Comparison of ENCODE assay signal across 7 mouse cellular contexts in genomic region chr11:112780394-112780920, GRCm38 (mm10). TPM values are rescaled to one million over a fixed set of nuclear protein-coding genes. Genes with fewer than 3 reads are reported as not detected.
DNase-seq lines count a peak whose midpoint lies in the region; ATAC-seq and TF ChIP-seq lines count a peak whose summit lies in the region.

No protein-coding gene starts in this region.

- H3K4me2 ChIP-seq in kidney, postnatal 0 days (ENCODE audit: low read length): peak overlapping the region; percentile 97; the same call in 1 of the 2 replicates
- peak overlapping the region; percentile 87 for H3K4me2 ChIP-seq in forebrain, embryonic 11.5 days (ENCODE audit: low read depth, low read length, severe bottlenecking)
- peak overlapping the region; percentile 93 for H3K4me2 ChIP-seq in intestine, embryonic 15.5 days (replicated peaks)
- peak overlapping the region; percentile 93; the same call in 1 of the 2 replicates for H3K4me2 ChIP-seq in neural tube, embryonic 14.5 days (ENCODE audit: low read depth, low read length)

- peaks cover 14% of the 10 kb centered on the region for H3K27me3 ChIP-seq in kidney, postnatal 0 days (ENCODE audit: insufficient read depth, low read length)
- H3K27me3 ChIP-seq in forebrain, embryonic 11.5 days (ENCODE audit: control insufficient read depth, insufficient read depth, low read length): no peaks in the 10 kb centered on the region
- H3K27me3 ChIP-seq in intestine, embryonic 15.5 days (replicated peaks): peaks cover 19% of the 10 kb centered on the region
- no peaks in the 10 kb centered on the region for H3K27me3 ChIP-seq in neural tube, embryonic 14.5 days (ENCODE audit: control insufficient read depth, insufficient read depth, low read length)

- H3K4me1 ChIP-seq in kidney, postnatal 0 days (replicated peaks; ENCODE audit: insufficient read depth, low read length): peaks cover 23% of the 10 kb centered on the region
- H3K4me1 ChIP-seq in forebrain, embryonic 11.5 days (replicated peaks; ENCODE audit: control insufficient read depth, insufficient read depth, low read length): peaks cover 30% of the 10 kb centered on the region; the same call in 1 of the 2 replicates
- H3K4me1 ChIP-seq in intestine, embryonic 15.5 days (replicated peaks): peaks cover 31% of the 10 kb centered on the region
- peaks cover 16% of the 10 kb centered on the region for H3K4me1 ChIP-seq in neural tube, embryonic 14.5 days (ENCODE audit: control insufficient read depth, insufficient read depth, low read length)

- H3K4me3 ChIP-seq in kidney, postnatal 0 days (replicated peaks; ENCODE audit: low read depth, low read length): 0 out of 2 replicates have a peak overlapping the region, but pooled peaks have one; percentile 66
- H3K4me3 ChIP-seq in forebrain, embryonic 11.5 days (ENCODE audit: low read depth, low read length): peak overlapping the region; percentile 90; the same call in 1 of the 2 replicates
- peak overlapping the region; percentile 70; the same call in 1 of the 2 replicates for H3K4me3 ChIP-seq in intestine, embryonic 15.5 days (replicated peaks)
- H3K4me3 ChIP-seq in neural tube, embryonic 14.5 days (ENCODE audit: low read depth, low read length): 0 out of 2 replicates have a peak overlapping the region, but pooled peaks have one; percentile 4

- H3K36me3 ChIP-seq in kidney, postnatal 0 days (ENCODE audit: insufficient read depth, low read length): no peaks in the 10 kb centered on the region
- H3K36me3 ChIP-seq in forebrain, embryonic 11.5 days (ENCODE audit: control insufficient read depth, insufficient read depth, low read length): no peaks in the 10 kb centered on the region; the same call in 1 of the 2 replicates
- no peaks in the 10 kb centered on the region for H3K36me3 ChIP-seq in intestine, embryonic 15.5 days
- no peaks in the 10 kb centered on the region for H3K36me3 ChIP-seq in neural tube, embryonic 14.5 days (ENCODE audit: control insufficient read depth, insufficient read depth, low read length)

- no peak overlapping the region for H3K27ac ChIP-seq in kidney, postnatal 0 days
- H3K27ac ChIP-seq in forebrain, embryonic 11.5 days (ENCODE audit: low read depth, low read length): no peak overlapping the region
- no peak overlapping the region for H3K27ac ChIP-seq in intestine, embryonic 15.5 days
- H3K27ac ChIP-seq in neural tube, embryonic 14.5 days (ENCODE audit: low read depth, low read length): no peak overlapping the region

- no peak for DNase-seq in kidney, postnatal 0 days (ENCODE audit: low spot score)
- DNase-seq in kidney, postnatal 4 days: no peak
- DNase-seq in forebrain, embryonic 11.5 days (ENCODE audit: low spot score): no peak
- DNase-seq in right cerebral cortex, adult 18-20 months: no peak
- DNase-seq in cerebellum, adult 8-10 months: no peak

- no peaks in the 10 kb centered on the region for H3K9me3 ChIP-seq in kidney, postnatal 0 days (replicated peaks; ENCODE audit: low read length)
- no peaks in the 10 kb centered on the region for H3K9me3 ChIP-seq in forebrain, embryonic 11.5 days (ENCODE audit: control insufficient read depth, low read length)
- no peaks in the 10 kb centered on the region for H3K9me3 ChIP-seq in intestine, embryonic 15.5 days
- H3K9me3 ChIP-seq in neural tube, embryonic 14.5 days (ENCODE audit: control insufficient read depth, low read length): no peaks in the 10 kb centered on the region

- no peak for TF ChIP-seq CTCF in kidney, postnatal 0 days (IDR thresholded peaks at IDR 0.05; ENCODE audit: low read depth)

- no peak for ATAC-seq in kidney, postnatal 0 days (replicated peaks; ENCODE audit: low FRiP score, low read depth)
- ATAC-seq in forebrain, embryonic 11.5 days (replicated peaks; ENCODE audit: low FRiP score): no peak
- no peak for ATAC-seq in intestine, embryonic 15.5 days
- ATAC-seq in neural tube, embryonic 14.5 days (ENCODE audit: low read depth): no peak

- 13% methylated on average over 19 of the region's 19 CpGs for WGBS in kidney, postnatal 0 days
- WGBS in forebrain, embryonic 11.5 days: 3% methylated on average over 19 of the region's 19 CpGs
- 16% methylated on average over 19 of the region's 19 CpGs for WGBS in intestine, embryonic 15.5 days
- 5% methylated on average over 19 of the region's 19 CpGs for WGBS in neural tube, embryonic 14.5 days

- no peak overlapping the region for H3K9ac ChIP-seq in kidney, postnatal 0 days (ENCODE audit: low read depth, low read length)
- peak overlapping the region; percentile 97 for H3K9ac ChIP-seq in forebrain, embryonic 11.5 days (ENCODE audit: low read length)
- no peak overlapping the region for H3K9ac ChIP-seq in intestine, embryonic 15.5 days
- H3K9ac ChIP-seq in neural tube, embryonic 14.5 days (replicated peaks; ENCODE audit: low read depth, low read length): no peak overlapping the region

RNA-seq across cellular contexts. Expression of gene Sox9, which starts 1.6 kb away (rescaled TPM):
- 28.0 and 29.3 TPM in 2 replicates for polyA plus RNA-seq in kidney, postnatal 0 days (2015; fragmentation: Nextera tagmentation; extraction: Ambion mirVana)
- polyA plus RNA-seq in forebrain, embryonic 11.5 days (2014; fragmentation: Nextera tagmentation; extraction: Ambion mirVana): 165 and 180 TPM in 2 replicates
- polyA plus RNA-seq in intestine, embryonic 15.5 days (2015; fragmentation: Nextera tagmentation; extraction: Ambion mirVana): 35.0 and 41.2 TPM in 2 replicates
- polyA plus RNA-seq in neural tube, embryonic 14.5 days (2014; fragmentation: Nextera tagmentation; extraction: Ambion mirVana): 34.4 and 39.6 TPM in 2 replicates

Comparison
In these comparisons a context has a peak if more than half of its experiments do, and no peak if none do; other contexts are left out.
1. H3K4me3 ChIP-seq: peak in every context shown above with its lines; median percentile 90 in forebrain, embryonic 11.5 days; 70 in intestine, embryonic 15.5 days; 66 in kidney, postnatal 0 days; 4 in neural tube, embryonic 14.5 days.